ENCODE assay signal across 14 mouse cellular contexts in the genomic region with DNA sequence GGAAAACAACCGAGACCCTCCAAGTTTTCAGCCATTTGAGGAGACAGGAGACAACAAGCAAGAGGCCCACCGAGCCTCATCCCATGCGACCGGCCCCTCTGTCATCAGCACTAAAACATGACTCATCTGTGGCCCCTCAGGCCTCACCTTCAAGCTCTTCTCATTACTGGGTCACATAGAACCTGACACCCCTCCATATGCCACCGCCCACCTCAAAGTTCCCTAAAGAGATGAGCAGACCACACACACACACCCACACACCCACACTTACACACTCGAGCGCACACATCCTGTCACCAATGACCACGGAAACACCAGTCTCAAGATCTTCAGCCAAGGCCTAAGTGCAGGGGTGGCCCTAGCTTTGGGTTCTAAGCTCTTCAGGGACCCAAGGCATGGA.
DNase-seq lines count a peak whose midpoint lies in the region; ATAC-seq and TF ChIP-seq lines count a peak whose summit lies in the region.
"Had no signal": no experiment of that assay in that cellular context is flagged by ENCODE, and none has a peak within 500 bp of the region (broad histone marks: within the 10 kb centered on the region; RNA-seq: fewer than 3 reads in every experiment).

No protein-coding gene starts in this region.

- TF ChIP-seq CTCF in intestine, postnatal 0 days (IDR thresholded peaks at IDR 0.05; ENCODE audit: low read depth): no peak

- WGBS in intestine, embryonic 16.5 days: 88% methylated on average over 8 of the region's 8 CpGs
- WGBS in intestine, postnatal 0 days: 89% methylated on average over 8 of the region's 8 CpGs

- H3K9ac ChIP-seq in intestine, embryonic 16.5 days (ENCODE audit: low read depth, low read length): 0 out of 2 replicates have a peak overlapping the region, but pooled peaks have one; percentile 7
- H3K9ac ChIP-seq in intestine, postnatal 0 days (ENCODE audit: low read depth, low read length): no peak overlapping the region
- H3K9ac ChIP-seq: embryonic facial prominence, embryonic 12.5 days; heart, embryonic 13.5 days; limb, embryonic 12.5 days; midbrain, embryonic 12.5 days; neural tube, embryonic 13.5 days had no signal

- no peak overlapping the region for H3K4me2 ChIP-seq in intestine, embryonic 16.5 days (ENCODE audit: low read depth, low read length)
- no peak overlapping the region for H3K4me2 ChIP-seq in intestine, postnatal 0 days (replicated peaks; ENCODE audit: low read depth)
- H3K4me2 ChIP-seq: embryonic facial prominence, embryonic 12.5 days; heart, embryonic 13.5 days; limb, embryonic 12.5 days; midbrain, embryonic 12.5 days; neural tube, embryonic 13.5 days had no signal

- H3K4me3 ChIP-seq in intestine, embryonic 16.5 days (ENCODE audit: low read length): no peak overlapping the region
- no peak overlapping the region for H3K4me3 ChIP-seq in intestine, postnatal 0 days (ENCODE audit: low read depth, low read length)
- H3K4me3 ChIP-seq: embryonic facial prominence, embryonic 12.5 days; heart, embryonic 13.5 days; limb, embryonic 12.5 days; midbrain, embryonic 12.5 days; neural tube, embryonic 13.5 days had no signal

- H3K36me3 ChIP-seq in intestine, embryonic 16.5 days (ENCODE audit: control insufficient read depth, insufficient read depth, low read length): no peaks in the 10 kb centered on the region
- peaks cover 6% of the 10 kb centered on the region for H3K36me3 ChIP-seq in intestine, postnatal 0 days (ENCODE audit: control insufficient read depth, insufficient read depth)
- H3K36me3 ChIP-seq: midbrain, embryonic 12.5 days; neural tube, embryonic 13.5 days had no signal

- no peaks in the 10 kb centered on the region for H3K9me3 ChIP-seq in intestine, embryonic 16.5 days (ENCODE audit: control insufficient read depth, low read length)
- H3K9me3 ChIP-seq in intestine, postnatal 0 days (ENCODE audit: control insufficient read depth): no peaks in the 10 kb centered on the region
- H3K9me3 ChIP-seq: limb, embryonic 12.5 days; midbrain, embryonic 12.5 days; neural tube, embryonic 13.5 days had no signal

- peaks cover 10% of the 10 kb centered on the region for H3K4me1 ChIP-seq in intestine, embryonic 16.5 days (ENCODE audit: control insufficient read depth, insufficient read depth, low read length)
- H3K4me1 ChIP-seq in intestine, postnatal 0 days (replicated peaks; ENCODE audit: control insufficient read depth, insufficient read depth, low read length): no peaks in the 10 kb centered on the region

- no peak overlapping the region for H3K27ac ChIP-seq in intestine, embryonic 16.5 days (ENCODE audit: low read length)
- no peak overlapping the region for H3K27ac ChIP-seq in intestine, postnatal 0 days (ENCODE audit: low read depth, low read length)
- H3K27ac ChIP-seq: embryonic facial prominence, embryonic 12.5 days; heart, embryonic 13.5 days; limb, embryonic 12.5 days; midbrain, embryonic 12.5 days; neural tube, embryonic 13.5 days had no signal

- no peak for ATAC-seq in intestine, embryonic 16.5 days
- ATAC-seq in intestine, postnatal 0 days: no peak

- peak; percentile 15 for DNase-seq in adrenal gland, postnatal 14 days
- no peak for DNase-seq in adrenal gland, adult 8-10 months
- DNase-seq in right cerebral cortex, postnatal 14 days: peak; percentile 2
- DNase-seq in right cerebral cortex, postnatal 36 days (ENCODE audit: low spot score in 2 of 2): no peak
- DNase-seq in kidney, postnatal 36 days: peak; percentile 21
- no peak for DNase-seq in adipocyte (ENCODE audit: low spot score)
- DNase-seq: cerebellum, postnatal 25 days had no signal

- no peaks in the 10 kb centered on the region for H3K27me3 ChIP-seq in intestine, embryonic 16.5 days (replicated peaks; ENCODE audit: control insufficient read depth, insufficient read depth, low read length)
- H3K27me3 ChIP-seq in intestine, postnatal 0 days (replicated peaks; ENCODE audit: control insufficient read depth, insufficient read depth, low read length): no peaks in the 10 kb centered on the region
- H3K27me3 ChIP-seq: embryonic facial prominence, embryonic 12.5 days; heart, embryonic 13.5 days; limb, embryonic 12.5 days; neural tube, embryonic 13.5 days had no signal

Comparison
In these comparisons a context has a peak if more than half of its experiments do, and no peak if none do; other contexts are left out.
1. DNase-seq: peak in adrenal gland, postnatal 14 days (single experiment), right cerebral cortex, postnatal 14 days (single experiment) and kidney, postnatal 36 days (2 of 2); none in adrenal gland, adult 8-10 months (single experiment), right cerebral cortex, postnatal 36 days (0 of 2) and adipocyte (single experiment).